Mouse (Mus musculus): ENCODE measurements around the gene Tgfa.

- TF ChIP-seq CTCF (IDR thresholded peaks at IDR 0.05; ENCODE audit: low read depth): no peak
- no peak for TF ChIP-seq EP300 (IDR thresholded peaks at IDR 0.05; ENCODE audit: low read depth)
These were observed 40.5 kb upstream of the Tgfa start for GRCm38 (mm10) chr6:86154481-86154880.
